Mouse (Mus musculus) frontal cortex, postnatal 25 days (tissue): ENCODE data around the gene Wdr72.

ENCODE experiments used
- DNase-seq, 2 experiments: peaks; one replicate each; pipeline ENCODE4 v3.0.0; 2022; ENCODE audit warnings: low spot score in 2 of 2

Wdr72 gene

GRCm38 (mm10) chr9:74109761-74110460 is at the start of gene Wdr72:
Wdr72 (plus strand) TSS chr9:74110356.
- DNase-seq: no peak

GRCm38 (mm10) chr9:74066278-74066677 is 43.9 kb upstream of the Wdr72 start:
- DNase-seq: no peak

GRCm38 (mm10) chr9:74066766-74067165 is 43.4 kb upstream of the Wdr72 start:
- no peak for DNase-seq

GRCm38 (mm10) chr9:74075958-74076357 is 34.2 kb upstream of the Wdr72 start:
- no peak for DNase-seq

- no peak for DNase-seq
Observed at GRCm38 (mm10) chr9:74078458-74078857, 31.7 kb upstream of the Wdr72 start.

- no peak for DNase-seq
Observed at GRCm38 (mm10) chr9:74080241-74080640, 29.9 kb upstream of the Wdr72 start.

GRCm38 (mm10) chr9:74101591-74101990 is 8.6 kb upstream of the Wdr72 start:
- DNase-seq: no peak

- no peak for DNase-seq
Observed at GRCm38 (mm10) chr9:74102615-74103014, 7.5 kb upstream of the Wdr72 start.

GRCm38 (mm10) chr9:74110461-74110816 is 283 bp downstream of the Wdr72 start:
- DNase-seq: no peak

GRCm38 (mm10) chr9:74112526-74112925 is 2.4 kb downstream of the Wdr72 start:
- DNase-seq: no peak

GRCm38 (mm10) chr9:74126222-74126621 is 16.1 kb downstream of the Wdr72 start:
- DNase-seq: no peak

GRCm38 (mm10) chr9:74134010-74134409 is 23.9 kb downstream of the Wdr72 start:
- DNase-seq: no peak

- DNase-seq: peak; percentile 52 to 57
Observed at GRCm38 (mm10) chr9:74141864-74142263, 31.7 kb downstream of the Wdr72 start.

- no peak for DNase-seq
Observed at GRCm38 (mm10) chr9:74142705-74143104, 32.5 kb downstream of the Wdr72 start.

- DNase-seq: no peak
Observed at GRCm38 (mm10) chr9:74145203-74145602, 35.0 kb downstream of the Wdr72 start.

- DNase-seq: no peak
Observed at GRCm38 (mm10) chr9:74148306-74148705, 38.1 kb downstream of the Wdr72 start.

GRCm38 (mm10) chr9:74160361-74160933 is 50.3 kb downstream of the Wdr72 start:
- no peak for DNase-seq

- DNase-seq: no peak
Observed at GRCm38 (mm10) chr9:74165697-74166096, 55.5 kb downstream of the Wdr72 start.

- no peak for DNase-seq
Observed at GRCm38 (mm10) chr9:74169904-74170303, 59.7 kb downstream of the Wdr72 start.

- DNase-seq: no peak
Observed at GRCm38 (mm10) chr9:74186748-74187400, 76.7 kb downstream of the Wdr72 start.

GRCm38 (mm10) chr9:74187401-74188029 is 77.4 kb downstream of the Wdr72 start:
- no peak for DNase-seq

GRCm38 (mm10) chr9:74194898-74195297 is 84.7 kb downstream of the Wdr72 start:
- no peak for DNase-seq

GRCm38 (mm10) chr9:74228272-74228671 is 118.1 kb downstream of the Wdr72 start:
- DNase-seq: no peak
